Mouse (Mus musculus) kidney, adult 2 months (tissue): ENCODE data around the gene Irgc1.

Experiments used
- CTCF ChIP-seq: fragments of 200-500 bp; conservative IDR thresholded peaks from 2 replicates; pipeline ENCODE4 v1.5.1; 2011; ENCODE audit warnings: low read depth, mild to moderate bottlenecking, control low read depth, low read length, moderate library complexity, mixed read lengths; ENCODE audit not compliant: insufficient read depth, insufficient read length
- POLR2A ChIP-seq: fragments of 200-500 bp; IDR thresholded peaks from one replicate; pipeline ENCODE4 v1.6.1; 2011; ENCODE audit warnings: low read depth, low read length, control low read depth

- TF ChIP-seq CTCF (no peak), POLR2A (no peak)
These were observed 6.7 kb downstream of the Irgc1 start for GRCm38 (mm10) chr7:24445266-24445926.
